Mouse (Mus musculus) intestine, embryonic 16.5 days (tissue): Measurements from ENCODE around the gene Nav3. TPM values are rescaled to one million over a fixed set of nuclear protein-coding genes. Genes with fewer than 3 reads are reported as not detected.

Experiments
- ATAC-seq: fragments of 200-750 bp; cut with Nextera tagmentation; 2 replicates; pipeline ENCODE4 v1.8.0; 2017; ENCODE audit warnings: moderate TSS enrichment, moderate library complexity
- H3K27ac ChIP-seq: fragments of 300-500 bp; sonication (generic); 2 replicates; pipeline ENCODE4 v1.5.1; 2014; ENCODE audit warnings: mild to moderate bottlenecking, low read length
- H3K27me3 ChIP-seq: fragments of 300-500 bp; sonication (generic); replicated peaks from 2 replicates; pipeline ENCODE4 v1.6.1; 2014; ENCODE audit warnings: low read length, control low read depth, mixed read lengths; ENCODE audit not compliant: control insufficient read depth, insufficient read depth
- H3K36me3 ChIP-seq: fragments of 300-500 bp; sonication (generic); 2 replicates; pipeline ENCODE4 v1.6.1; 2014; ENCODE audit warnings: low read length, control low read depth; ENCODE audit not compliant: control insufficient read depth, insufficient read depth
- H3K4me1 ChIP-seq: fragments of 300-500 bp; sonication (generic); 2 replicates; pipeline ENCODE4 v1.6.1; 2014; ENCODE audit warnings: low read length, control low read depth, mixed read lengths; ENCODE audit not compliant: control insufficient read depth, insufficient read depth
- H3K4me2 ChIP-seq: fragments of 300-500 bp; sonication (generic); 2 replicates; pipeline ENCODE4 v1.6.1; 2014; ENCODE audit warnings: low read depth, low read length, control low read depth
- H3K4me3 ChIP-seq: fragments of 300-500 bp; sonication (generic); 2 replicates; pipeline ENCODE4 v1.5.1; 2014; ENCODE audit warnings: mild to moderate bottlenecking, low read length
- H3K9ac ChIP-seq: fragments of 300-500 bp; sonication (generic); 2 replicates; pipeline ENCODE4 v1.6.1; 2014; ENCODE audit warnings: low read depth, low read length
- H3K9me3 ChIP-seq: fragments of 300-500 bp; sonication (generic); 2 replicates; pipeline ENCODE4 v1.6.1; 2016; ENCODE audit warnings: low read length, control low read depth; ENCODE audit not compliant: control insufficient read depth
- WGBS: fragments of 180-500 bp; shearing (Covaris S2); extraction: QIAGEN DNeasy Blood & Tissue Kit; methylation state at CpG from one replicate; pipeline ENCODE4 v1.1.7; 2014; 5-methylcytosine and 5-hydroxymethylcytosine counted together
- polyA plus RNA-seq: library from polyadenylated mRNA; unstranded; fragments of >200 nt; fragmentation: Nextera tagmentation; extraction: Ambion mirVana; gene quantifications from 2 replicates; pipeline ENCODE4 v1.2.1, GENCODE M21; 2015

Gene Nav3
- polyA plus RNA-seq, 1 experiment from 2014 or later, result 0.75 TPM

- Histone ChIP-seq H3K9ac (no peak overlapping the region), H3K9me3 (no peaks in the 10 kb centered on the region), H3K36me3 (no peaks in the 10 kb centered on the region), H3K27me3 (no peaks in the 10 kb centered on the region), H3K4me3 (no peak overlapping the region), H3K4me2 (no peak overlapping the region), H3K27ac (no peak overlapping the region), H3K4me1 (no peaks in the 10 kb centered on the region)
- no peak for ATAC-seq
- 68% methylated on average over 2 of the region's 2 CpGs for WGBS
Measured at GRCm38 (mm10) chr10:109741664-109742063, 714.3 kb downstream of the Nav3 start.

GRCm38 (mm10) chr10:109740326-109740725 lies 715.7 kb downstream of the Nav3 start:
- H3K9ac ChIP-seq, result no peak overlapping the region
- 67% methylated on average over 3 of the region's 3 CpGs for WGBS

GRCm38 (mm10) chr10:109723646-109724045 lies 732.4 kb downstream of the Nav3 start:
- no peak overlapping the region for H3K4me2 ChIP-seq
- no peak overlapping the region for H3K4me3 ChIP-seq
- ATAC-seq, result no peak
- H3K9me3 ChIP-seq, result no peaks in the 10 kb centered on the region
- no peak overlapping the region for H3K9ac ChIP-seq
- no peaks in the 10 kb centered on the region for H3K36me3 ChIP-seq
- no peak overlapping the region for H3K27ac ChIP-seq
- H3K27me3 ChIP-seq, result no peaks in the 10 kb centered on the region
- WGBS, result 59% methylated on average over 5 of the region's 5 CpGs
- no peaks in the 10 kb centered on the region for H3K4me1 ChIP-seq

More at GRCm38 (mm10) chr10:109740326-109740725, 715.7 kb downstream of the Nav3 start:
- H3K27ac ChIP-seq, result no peak overlapping the region
- H3K4me1 ChIP-seq, result no peaks in the 10 kb centered on the region
- no peak for ATAC-seq
- no peak overlapping the region for H3K4me3 ChIP-seq
- H3K36me3 ChIP-seq, result no peaks in the 10 kb centered on the region
- no peaks in the 10 kb centered on the region for H3K9me3 ChIP-seq
- H3K27me3 ChIP-seq, result no peaks in the 10 kb centered on the region
- no peak overlapping the region for H3K4me2 ChIP-seq

GRCm38 (mm10) chr10:109718808-109719207 lies 737.2 kb downstream of the Nav3 start:
- no peaks in the 10 kb centered on the region for H3K9me3 ChIP-seq
- H3K27me3 ChIP-seq, result no peaks in the 10 kb centered on the region
- no peak overlapping the region for H3K4me2 ChIP-seq
- H3K27ac ChIP-seq, result no peak overlapping the region
- no peak for ATAC-seq
- no peak overlapping the region for H3K9ac ChIP-seq
- H3K4me1 ChIP-seq, result no peaks in the 10 kb centered on the region
- 83% methylated on average over 2 of the region's 2 CpGs for WGBS
- H3K4me3 ChIP-seq, result no peak overlapping the region
- H3K36me3 ChIP-seq, result no peaks in the 10 kb centered on the region

GRCm38 (mm10) chr10:109718390-109718789 lies 737.6 kb downstream of the Nav3 start:
- no peaks in the 10 kb centered on the region for H3K36me3 ChIP-seq
- 76% methylated on average over 5 of the region's 5 CpGs for WGBS
- H3K27ac ChIP-seq, result no peak overlapping the region
- H3K9me3 ChIP-seq, result no peaks in the 10 kb centered on the region
- no peak overlapping the region for H3K4me2 ChIP-seq
- no peak for ATAC-seq
- no peaks in the 10 kb centered on the region for H3K4me1 ChIP-seq
- H3K4me3 ChIP-seq, result no peak overlapping the region
- no peaks in the 10 kb centered on the region for H3K27me3 ChIP-seq
- H3K9ac ChIP-seq, result no peak overlapping the region

- WGBS, result 34% methylated on average over 5 of the region's 5 CpGs
- H3K4me1 ChIP-seq, result no peaks in the 10 kb centered on the region
Measured at GRCm38 (mm10) chr10:109713001-109713400, 743.0 kb downstream of the Nav3 start.

GRCm38 (mm10) chr10:109699771-109700335 lies 756.2 kb downstream of the Nav3 start:
- Histone ChIP-seq H3K36me3 (no peaks in the 10 kb centered on the region), H3K4me3 (no peak overlapping the region), H3K27ac (no peak overlapping the region), H3K4me1 (no peaks in the 10 kb centered on the region), H3K9ac (no peak overlapping the region), H3K27me3 (no peaks in the 10 kb centered on the region), H3K9me3 (no peaks in the 10 kb centered on the region), H3K4me2 (no peak overlapping the region)
- ATAC-seq, result no peak
- 63% methylated on average over 3 of the region's 3 CpGs for WGBS

More at GRCm38 (mm10) chr10:109713001-109713400, 743.0 kb downstream of the Nav3 start:
- H3K36me3 ChIP-seq, result no peaks in the 10 kb centered on the region
- no peaks in the 10 kb centered on the region for H3K27me3 ChIP-seq
- no peak overlapping the region for H3K27ac ChIP-seq
- H3K9me3 ChIP-seq, result no peaks in the 10 kb centered on the region
- H3K4me3 ChIP-seq, result no peak overlapping the region
- H3K4me2 ChIP-seq, result no peak overlapping the region
- no peak for ATAC-seq
- no peak overlapping the region for H3K9ac ChIP-seq

- Histone ChIP-seq H3K4me2 (no peak overlapping the region), H3K27ac (no peak overlapping the region), H3K36me3 (no peaks in the 10 kb centered on the region), H3K4me3 (no peak overlapping the region), H3K9me3 (no peaks in the 10 kb centered on the region), H3K27me3 (no peaks in the 10 kb centered on the region), H3K4me1 (no peaks in the 10 kb centered on the region), H3K9ac (no peak overlapping the region)
- WGBS, result 61% methylated on average over 3 of the region's 3 CpGs
- ATAC-seq, result no peak
Measured at GRCm38 (mm10) chr10:109690564-109690963, 765.4 kb downstream of the Nav3 start.

- ATAC-seq, result peak; percentile 56; the same call in 1 of the 2 replicates
Measured at GRCm38 (mm10) chr10:109684109-109685056, 771.6 kb downstream of the Nav3 start.

More at GRCm38 (mm10) chr10:109684109-109685056, 771.6 kb downstream of the Nav3 start:
- H3K36me3 ChIP-seq, result no peaks in the 10 kb centered on the region
- no peak overlapping the region; the same call in 1 of the 2 replicates for H3K4me3 ChIP-seq
- H3K4me2 ChIP-seq, result 0 out of 2 replicates have a peak overlapping the region, but pooled peaks have one; percentile 16
- WGBS, result 43% methylated on average over 27 of the region's 27 CpGs
- H3K27ac ChIP-seq, result no peak overlapping the region
- no peak overlapping the region for H3K9ac ChIP-seq
- no peaks in the 10 kb centered on the region for H3K9me3 ChIP-seq
- H3K4me1 ChIP-seq, result no peaks in the 10 kb centered on the region
- H3K27me3 ChIP-seq, result no peaks in the 10 kb centered on the region
